Mouse (Mus musculus) liver, adult (tissue): ENCODE data around the gene Primpol.

Experiments
- GATA4 ChIP-seq: IDR thresholded peaks from 2 replicates; pipeline ENCODE4 v1.6.1; 2014; ENCODE audit warnings: mild to moderate bottlenecking, low read length; ENCODE audit not compliant: insufficient replicate concordance

Gene Primpol

GRCm38 (mm10) chr8:46588663-46589062, 28.3 kb downstream of the Primpol start:
- no peak for TF ChIP-seq GATA4

GRCm38 (mm10) chr8:46587911-46588310, 29.1 kb downstream of the Primpol start:
- no peak for TF ChIP-seq GATA4

DNA sequence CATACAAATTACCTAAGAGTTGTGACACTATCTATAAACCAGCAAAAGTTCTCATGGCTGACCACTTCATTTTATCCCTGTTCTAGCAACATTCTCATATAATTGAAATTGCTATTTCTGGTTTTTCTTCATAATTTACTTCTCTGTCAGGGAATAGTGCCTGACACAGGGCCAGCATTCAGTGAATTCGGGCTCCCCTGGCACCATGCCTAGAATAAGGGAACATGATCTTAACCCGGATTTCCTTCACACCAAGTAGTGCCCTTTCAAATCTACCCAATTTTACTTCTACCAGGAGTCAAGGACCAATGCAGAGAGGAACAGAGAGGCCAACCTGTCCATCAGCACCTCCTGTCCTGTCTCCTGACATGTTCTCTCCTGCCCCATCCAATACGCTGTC, 31.4 kb downstream of the Primpol start:
- no peak for TF ChIP-seq GATA4

DNA sequence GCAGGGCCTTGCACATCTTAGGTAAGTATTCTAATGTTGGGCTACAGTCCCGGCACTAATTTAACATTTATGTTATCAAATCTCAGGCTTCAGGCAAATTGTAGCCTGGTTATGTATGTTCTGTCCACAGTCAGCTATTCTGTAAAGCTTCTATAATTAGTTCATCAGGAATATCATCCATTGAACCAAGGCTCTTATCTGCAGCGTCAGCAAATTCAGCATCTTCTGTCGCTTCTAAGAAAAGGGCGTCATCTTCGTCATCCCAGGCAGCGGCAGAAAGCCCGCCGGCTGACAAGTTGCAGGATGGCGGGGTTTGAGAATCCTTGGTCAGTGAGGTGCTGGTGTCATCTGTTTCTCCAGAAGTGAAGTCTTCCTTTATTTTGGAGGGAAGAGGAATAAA, 38.2 kb downstream of the Primpol start:
- TF ChIP-seq GATA4: no peak

DNA sequence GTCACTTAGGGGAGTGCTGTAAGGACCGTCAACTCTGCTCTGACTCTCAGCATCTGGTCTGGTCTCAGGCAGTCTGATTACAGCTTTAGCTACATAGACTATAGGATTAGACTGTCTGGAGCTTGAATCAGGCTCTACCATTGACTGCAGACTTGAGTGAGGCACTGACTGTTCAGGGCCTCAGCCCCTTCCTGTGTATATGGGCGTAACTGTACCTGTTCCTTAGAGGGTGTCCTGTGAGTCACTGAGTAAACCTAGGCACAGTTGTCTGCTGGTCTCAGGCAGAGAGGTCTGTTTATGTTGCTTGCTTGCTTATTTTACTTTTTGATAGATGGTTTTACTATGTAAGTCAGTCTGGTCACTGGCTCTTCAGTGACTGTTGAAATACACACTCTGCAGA, 43.0 kb downstream of the Primpol start:
- TF ChIP-seq GATA4: no peak

GRCm38 (mm10) chr8:46573446-46573845, 43.6 kb downstream of the Primpol start:
- no peak for TF ChIP-seq GATA4

DNA sequence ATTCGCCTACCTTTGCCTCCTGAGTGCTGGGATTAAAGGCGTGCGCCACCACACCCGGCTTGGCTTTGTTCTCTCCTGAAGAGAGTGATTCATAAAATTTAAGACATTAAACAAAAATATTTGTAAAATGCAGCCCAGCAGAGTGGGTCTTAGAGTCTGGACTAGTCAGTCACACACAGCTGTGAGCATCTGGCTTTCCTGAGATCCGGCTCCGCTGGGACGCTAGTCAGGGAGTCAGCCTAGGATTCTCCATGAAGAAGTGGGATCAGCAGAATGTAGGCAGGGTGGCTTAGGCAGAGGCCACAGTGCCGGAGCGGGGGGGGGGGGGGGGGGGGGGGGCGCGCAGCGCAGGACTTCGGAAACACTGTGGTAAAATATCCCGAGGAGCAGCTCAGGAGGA, 46.3 kb downstream of the Primpol start:
- TF ChIP-seq GATA4: no peak

GRCm38 (mm10) chr8:46569659-46570441, 47.2 kb downstream of the Primpol start:
- no peak for TF ChIP-seq GATA4

GRCm38 (mm10) chr8:46568942-46569341, 48.1 kb downstream of the Primpol start:
- no peak for TF ChIP-seq GATA4

DNA sequence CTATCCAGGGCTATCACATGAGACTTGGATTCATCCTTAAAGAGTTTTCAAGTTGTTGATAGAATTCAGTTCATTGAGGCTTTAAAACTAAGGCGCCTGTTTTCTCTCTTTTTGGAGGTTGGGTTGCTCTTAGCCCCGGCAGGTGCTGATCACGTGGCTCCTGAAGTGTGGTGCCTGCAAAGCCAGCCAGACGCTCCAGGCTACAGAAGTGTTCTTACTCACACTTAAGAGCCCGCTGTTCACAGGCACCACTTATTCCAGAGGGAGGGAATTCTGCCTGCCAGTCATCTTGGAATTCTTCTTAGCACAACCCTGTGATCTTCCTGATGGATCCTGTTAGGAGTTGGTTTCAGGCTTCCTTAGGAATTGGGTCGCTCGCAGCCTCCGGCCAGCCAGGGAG, 49.1 kb downstream of the Primpol start:
- TF ChIP-seq GATA4: no peak

DNA sequence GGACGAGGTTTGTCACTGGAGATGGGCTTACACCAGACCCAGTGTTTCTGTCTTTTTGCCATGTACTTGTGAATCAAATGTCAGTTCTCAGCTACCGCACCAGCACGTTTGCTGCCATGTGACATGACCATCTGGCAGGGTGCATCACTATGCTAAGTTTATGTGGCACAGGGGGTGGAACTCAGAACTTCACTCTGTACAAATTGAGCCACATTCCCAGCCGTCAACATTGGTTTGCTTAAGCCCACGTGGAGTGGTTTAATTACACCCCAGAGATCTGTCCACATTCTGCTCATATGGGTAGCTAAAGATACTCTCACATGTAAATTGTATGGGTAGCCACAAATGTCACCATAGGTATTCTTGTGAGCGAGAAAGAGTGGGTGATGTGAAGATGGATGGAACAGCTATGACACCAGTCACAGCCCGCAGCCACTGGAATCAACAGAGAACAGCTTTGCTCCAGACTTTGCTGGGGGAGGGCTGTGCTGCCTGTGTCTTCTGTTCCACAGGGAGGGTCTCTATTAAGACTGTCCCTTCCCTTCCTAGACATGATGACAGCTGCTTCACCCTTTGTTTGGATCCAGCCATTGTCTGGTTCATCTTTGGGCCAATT, 50.0 kb downstream of the Primpol start:
- TF ChIP-seq GATA4: no peak

DNA sequence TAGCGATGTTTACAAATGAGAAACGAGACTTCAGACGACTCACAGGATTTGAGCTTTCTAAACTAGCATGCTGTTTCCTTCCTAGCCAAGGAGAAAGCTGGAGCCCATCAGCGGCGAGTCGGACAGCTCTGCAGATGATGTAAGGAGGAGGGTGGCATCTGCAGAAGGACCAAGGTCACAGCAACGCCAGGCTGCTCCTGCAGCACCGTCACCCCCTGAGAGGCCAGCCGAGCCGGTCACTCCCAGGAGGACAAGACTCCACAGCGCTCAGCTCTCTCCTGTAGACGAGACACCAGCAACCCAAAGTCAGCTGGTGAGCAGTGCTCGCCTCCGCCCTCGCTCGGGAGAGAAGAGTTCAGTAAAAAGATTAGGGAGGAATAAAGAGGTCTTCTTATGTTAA, 54.7 kb downstream of the Primpol start:
- TF ChIP-seq GATA4: no peak

DNA sequence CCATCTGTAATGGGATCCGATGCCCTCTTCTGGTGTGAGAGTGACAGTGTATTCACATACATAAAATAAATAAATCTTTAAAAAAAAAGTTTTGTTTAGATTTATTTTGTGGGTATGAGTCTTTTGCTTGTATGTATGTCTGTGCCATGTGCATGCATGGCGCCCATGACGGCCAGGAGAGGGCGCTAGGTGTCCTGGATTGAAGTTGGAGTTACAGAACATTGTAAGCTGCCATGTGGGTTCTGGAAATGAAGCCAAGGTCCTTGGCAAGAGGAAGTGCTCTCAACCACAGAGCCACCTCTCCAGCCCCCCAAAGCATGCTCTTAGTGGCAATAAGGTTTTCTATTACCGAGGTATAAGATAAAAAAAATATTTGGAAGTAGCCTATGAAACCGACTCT, 57.6 kb downstream of the Primpol start:
- TF ChIP-seq GATA4: no peak

DNA sequence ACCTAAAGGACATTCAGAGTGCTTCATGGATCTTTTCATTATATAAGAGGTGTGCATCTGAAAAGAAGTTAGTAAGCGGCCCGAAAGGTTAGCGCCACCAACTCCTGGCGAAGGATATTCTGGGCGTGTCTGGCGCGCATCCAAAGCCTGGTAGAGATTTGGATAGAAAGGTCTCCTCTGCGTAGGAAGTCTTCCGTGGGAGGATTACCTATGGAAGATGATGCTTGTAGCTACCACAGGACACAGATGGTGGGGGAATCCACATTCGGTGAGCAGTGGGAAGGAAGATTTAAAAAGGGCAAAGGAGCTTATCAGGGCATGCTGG, 64.6 kb downstream of the Primpol start:
- no peak for TF ChIP-seq GATA4

GRCm38 (mm10) chr8:46551615-46552440, 65.2 kb downstream of the Primpol start, which contains the start of gene Cenpu:
Gene Cenpu (plus strand): TSS chr8:46552028.
- peak; percentile 69; the same call in 1 of the 2 replicates for TF ChIP-seq GATA4

DNA sequence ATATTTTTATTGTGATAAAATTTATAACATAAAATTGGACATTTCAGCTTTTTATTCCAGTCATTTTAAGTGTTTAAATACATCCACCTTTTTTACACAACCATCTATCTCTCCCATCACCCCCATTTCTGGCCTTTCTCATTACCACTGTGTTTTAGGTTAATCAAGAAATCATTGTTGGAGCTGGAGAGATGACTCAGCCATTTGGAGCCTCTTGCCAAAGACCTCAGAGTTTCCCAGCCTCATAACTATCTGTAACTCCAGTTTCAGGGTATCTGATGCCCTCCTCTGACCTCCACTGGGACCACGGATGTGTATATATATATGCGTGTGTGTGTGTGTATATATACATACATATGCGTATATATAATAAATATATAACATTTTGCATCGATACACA, 66.0 kb downstream of the Primpol start:
- TF ChIP-seq GATA4: no peak

GRCm38 (mm10) chr8:46550058-46550457, 67.0 kb downstream of the Primpol start:
- TF ChIP-seq GATA4: no peak

- TF ChIP-seq GATA4: no peak
Observed at GRCm38 (mm10) chr8:46547245-46547644, 69.8 kb downstream of the Primpol start.
